Mouse (Mus musculus) layer of hippocampus, adult 8-10 months (tissue): ENCODE data around the gene Abhd10. TPM values are rescaled to one million over a fixed set of nuclear protein-coding genes. Genes with fewer than 3 reads are reported as not detected.

Experiments
- total RNA-seq, 4 experiments: library from RNA; stranded (reverse); gene quantifications; 2 replicates each; pipeline ENCODE4 v1.2.4; 2022

Gene Abhd10
- total RNA-seq, 4 experiments from 2014 or later = 19.5 to 27.1 (median 21.8) TPM

Other genes with a start within 250 kb of the Abhd10 start
- gene Gm609, start 250.0 kb downstream of the Abhd10 start, total RNA-seq = under 1 TPM; 0.24 to 0.49 (median 0.38) TPM
- gene Gm17783, start 210.9 kb downstream of the Abhd10 start, total RNA-seq = not detected
- gene Slc9c1, start 207.6 kb downstream of the Abhd10 start, total RNA-seq = not detected
- gene Gcsam, start 132.6 kb downstream of the Abhd10 start, total RNA-seq = not detected
- gene BC016579, start 88.9 kb downstream of the Abhd10 start, total RNA-seq = under 1 TPM in 3 of 4 experiments, not detected in 1; 0.14 to 0.39 (median 0.18) TPM
- 1 to 10 TPM; 1.3 to 2.5 (median 1.6) TPM for gene Tmprss7, start 49.3 kb downstream of the Abhd10 start, total RNA-seq
- gene Tagln3, start 18.3 kb downstream of the Abhd10 start, total RNA-seq = 100 to 1,000 TPM; 207 to 253 (median 235) TPM
- gene Phldb2, start 210.6 kb upstream of the Abhd10 start, total RNA-seq = 1 to 10 TPM; 5.0 to 6.8 (median 5.6) TPM